Mouse (Mus musculus) bone marrow macrophage, adult 2 months (primary cell): ENCODE measurements around the gene Ahcyl2. TPM values are rescaled to one million over a fixed set of nuclear protein-coding genes. Genes with fewer than 3 reads are reported as not detected.

Experiments used
- H3K27ac ChIP-seq: 2 replicates; pipeline ENCODE4 v1.5.1; 2012; ENCODE audit warnings: low read depth, low read length; ENCODE audit not compliant: insufficient read depth
- H3K4me1 ChIP-seq: 2 replicates; pipeline ENCODE4 v1.6.1; 2012; ENCODE audit warnings: low read length; ENCODE audit not compliant: control insufficient read depth, insufficient read depth
- H3K4me3 ChIP-seq: 2 replicates; pipeline ENCODE4 v1.5.1; 2012; ENCODE audit warnings: mild to moderate bottlenecking, low read length, moderate library complexity; ENCODE audit not compliant: insufficient read depth
- CTCF ChIP-seq: IDR thresholded peaks from 2 replicates; pipeline ENCODE4 v1.5.1; 2012; ENCODE audit warnings: low read depth, mild to moderate bottlenecking, low read length, moderate library complexity
- POLR2A ChIP-seq: IDR thresholded peaks from 2 replicates; pipeline ENCODE4 v1.6.1; 2012; ENCODE audit warnings: mild to moderate bottlenecking, low read depth, low read length, borderline replicate concordance
- polyA plus RNA-seq: library from polyadenylated mRNA; stranded (reverse); fragments of >200 nt; gene quantifications from 2 replicates; pipeline ENCODE4 v1.2.4, GENCODE M21; 2012; ENCODE audit not compliant: missing spikeins, insufficient read depth, insufficient read length

Ahcyl2 gene
- polyA plus RNA-seq, 1 experiment: 37.8 TPM

GRCm38 (mm10) chr6:29770672-29771321 is 3.0 kb downstream of the Ahcyl2 start:
- H3K4me3 ChIP-seq: no peak overlapping the region
- TF ChIP-seq POLR2A: no peak
- peaks cover 29% of the 10 kb centered on the region for H3K4me1 ChIP-seq
- H3K27ac ChIP-seq: no peak overlapping the region

DNA sequence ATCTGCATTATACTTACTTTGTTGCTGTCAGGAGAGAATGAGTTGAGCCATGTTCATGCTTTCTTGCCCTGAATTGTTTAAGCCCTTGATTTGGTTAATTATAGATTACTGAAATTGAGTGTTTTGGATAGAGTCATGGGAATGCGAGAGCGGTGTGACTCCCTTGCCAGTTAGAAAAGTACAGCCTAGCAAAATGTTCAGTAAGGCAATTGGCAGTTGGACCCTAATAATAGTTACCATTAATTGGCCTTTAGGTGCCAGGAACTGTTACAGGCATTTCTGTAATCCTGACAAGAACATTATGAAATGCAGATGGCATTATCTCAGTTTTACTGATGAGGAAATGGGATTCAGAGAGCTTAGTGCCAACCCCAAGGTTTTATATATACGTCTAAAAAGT is 4.4 kb downstream of the Ahcyl2 start:
- H3K4me1 ChIP-seq: peaks cover 27% of the 10 kb centered on the region
- TF ChIP-seq CTCF: no peak
- no peak for TF ChIP-seq POLR2A
- no peak overlapping the region for H3K27ac ChIP-seq
- H3K4me3 ChIP-seq: no peak overlapping the region

DNA sequence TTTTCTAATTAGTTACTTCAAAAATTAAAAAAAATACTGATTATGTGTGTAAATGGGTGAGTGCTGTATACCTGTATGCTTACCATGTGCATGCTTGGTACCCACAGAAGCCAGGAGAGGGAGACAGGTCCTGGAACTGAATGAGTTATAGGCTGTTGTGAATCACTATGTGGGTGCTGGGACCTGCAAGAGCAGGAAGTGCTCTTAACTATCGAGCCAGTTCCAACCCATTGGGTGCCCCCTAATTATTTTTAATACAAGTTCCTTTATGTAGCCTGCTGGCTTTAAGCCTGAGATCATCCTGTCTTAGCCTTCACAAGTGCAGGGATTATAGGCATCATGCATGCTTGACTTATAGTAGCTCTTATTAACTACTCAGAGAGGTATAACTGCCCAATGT is 6.3 kb downstream of the Ahcyl2 start:
- TF ChIP-seq POLR2A (no peak), CTCF (no peak)
- peaks cover 27% of the 10 kb centered on the region for H3K4me1 ChIP-seq
- H3K4me3 ChIP-seq: no peak overlapping the region
- H3K27ac ChIP-seq: no peak overlapping the region

- peaks cover 24% of the 10 kb centered on the region for H3K4me1 ChIP-seq
- TF ChIP-seq POLR2A (no peak), CTCF (no peak)
Measured at GRCm38 (mm10) chr6:29775609-29776008, 7.8 kb downstream of the Ahcyl2 start.

DNA sequence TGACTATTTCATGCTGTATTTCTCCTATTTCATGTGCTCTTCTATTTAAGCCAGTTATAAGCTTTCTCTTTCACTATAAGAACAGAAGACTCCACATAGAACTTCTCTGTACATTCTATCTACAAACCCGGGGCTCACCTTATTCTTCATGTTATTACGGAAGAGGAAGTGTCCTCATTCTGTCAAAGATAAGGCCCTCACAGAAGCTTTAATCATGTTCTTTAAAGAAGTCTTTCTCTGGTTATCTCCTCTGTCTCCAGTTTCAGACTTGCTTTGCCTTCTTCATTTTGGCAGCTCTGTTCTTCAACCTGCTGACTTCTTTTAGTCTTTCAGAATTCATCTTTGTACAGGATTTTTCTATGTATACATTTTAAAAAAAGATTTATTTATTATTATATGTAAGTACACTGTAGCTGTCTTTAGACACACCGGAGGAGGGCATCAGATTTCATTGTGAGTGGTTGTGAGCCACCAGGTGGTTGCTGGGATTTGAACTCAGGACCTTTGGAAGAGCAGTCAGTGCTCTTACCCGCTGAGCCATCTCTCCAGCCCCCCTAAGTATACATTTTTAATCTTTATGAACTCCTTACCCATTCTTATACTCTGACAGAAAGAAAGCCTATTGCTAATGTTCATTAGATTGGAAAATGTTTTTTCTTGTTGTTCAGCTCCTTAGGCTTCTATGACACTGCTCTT is 8.9 kb downstream of the Ahcyl2 start:
- TF ChIP-seq POLR2A (no peak), CTCF (no peak)
- Histone ChIP-seq H3K4me1 (peaks cover 17% of the 10 kb centered on the region), H3K4me3 (no peak overlapping the region), H3K27ac (no peak overlapping the region)

More at GRCm38 (mm10) chr6:29775609-29776008, 7.8 kb downstream of the Ahcyl2 start:
- H3K4me3 ChIP-seq: no peak overlapping the region
- H3K27ac ChIP-seq: no peak overlapping the region

- Histone ChIP-seq H3K4me1 (peaks cover 13% of the 10 kb centered on the region), H3K27ac (no peak overlapping the region), H3K4me3 (no peak overlapping the region)
- TF ChIP-seq CTCF (no peak), POLR2A (no peak)
Measured at GRCm38 (mm10) chr6:29777238-29777555, 9.4 kb downstream of the Ahcyl2 start.

DNA sequence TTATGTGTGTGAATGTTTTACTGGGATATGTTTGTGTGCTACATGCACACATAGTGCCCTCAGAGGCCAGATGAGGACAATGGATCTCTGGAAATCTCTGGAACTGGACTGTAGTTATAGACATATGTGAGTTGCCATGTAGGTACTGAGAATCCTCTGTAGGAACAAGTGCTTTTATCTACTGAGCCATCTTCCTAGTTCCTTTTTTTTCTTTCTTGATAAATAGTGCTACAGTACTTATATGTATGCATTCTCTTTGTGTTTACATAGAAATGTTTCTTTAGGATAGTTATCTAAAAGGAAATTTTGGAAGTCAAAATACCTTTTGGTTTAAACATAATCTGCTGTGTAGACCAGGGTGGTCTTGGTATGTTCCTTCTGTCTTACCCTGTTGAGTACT is 12.3 kb downstream of the Ahcyl2 start:
- Histone ChIP-seq H3K4me3 (no peak overlapping the region), H3K4me1 (peaks cover 7% of the 10 kb centered on the region), H3K27ac (no peak overlapping the region)
- TF ChIP-seq POLR2A (no peak), CTCF (no peak)

DNA sequence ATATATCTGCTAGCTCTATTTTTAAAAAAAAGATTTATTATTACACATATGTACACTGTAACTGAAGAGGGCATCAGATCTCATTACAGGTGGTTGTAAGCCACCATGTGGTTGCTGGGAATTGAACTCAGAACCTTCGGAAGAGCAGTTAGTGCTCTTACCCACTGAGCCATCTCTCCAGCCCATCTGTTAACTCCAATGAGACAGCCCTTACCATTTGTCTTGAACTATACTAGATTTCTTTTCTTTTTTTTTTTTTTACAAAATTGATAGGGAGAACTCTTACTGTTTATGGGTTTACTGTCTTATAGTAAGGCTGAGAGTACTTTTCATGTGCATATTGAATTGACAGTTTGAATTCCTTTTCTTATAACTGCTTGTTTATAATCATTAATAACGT is 12.8 kb downstream of the Ahcyl2 start:
- Histone ChIP-seq H3K4me3 (no peak overlapping the region), H3K4me1 (peaks cover 9% of the 10 kb centered on the region), H3K27ac (no peak overlapping the region)
- TF ChIP-seq POLR2A (no peak), CTCF (no peak)

DNA sequence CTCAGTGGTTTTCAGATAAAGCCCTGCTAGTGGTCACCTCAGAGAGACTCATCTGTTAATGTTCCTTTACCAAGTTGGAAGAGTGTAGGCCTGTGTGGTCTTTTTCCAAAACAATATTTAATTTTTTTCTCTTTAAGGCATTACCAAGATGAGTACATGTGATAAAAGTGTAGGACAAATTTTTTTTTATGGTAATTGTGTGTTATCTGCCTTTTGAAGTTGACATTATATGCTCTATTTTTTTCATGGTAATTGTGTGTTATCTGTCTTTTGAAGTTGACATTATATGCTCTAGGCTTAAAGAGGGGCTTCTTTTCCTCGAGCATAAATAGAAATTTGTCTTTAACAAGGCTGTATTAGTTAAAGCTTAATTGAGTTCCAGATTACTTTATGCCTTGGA is 14.4 kb downstream of the Ahcyl2 start:
- TF ChIP-seq CTCF: no peak
- no peak for TF ChIP-seq POLR2A
- Histone ChIP-seq H3K4me1 (peaks cover 13% of the 10 kb centered on the region), H3K27ac (no peak overlapping the region), H3K4me3 (no peak overlapping the region)

DNA sequence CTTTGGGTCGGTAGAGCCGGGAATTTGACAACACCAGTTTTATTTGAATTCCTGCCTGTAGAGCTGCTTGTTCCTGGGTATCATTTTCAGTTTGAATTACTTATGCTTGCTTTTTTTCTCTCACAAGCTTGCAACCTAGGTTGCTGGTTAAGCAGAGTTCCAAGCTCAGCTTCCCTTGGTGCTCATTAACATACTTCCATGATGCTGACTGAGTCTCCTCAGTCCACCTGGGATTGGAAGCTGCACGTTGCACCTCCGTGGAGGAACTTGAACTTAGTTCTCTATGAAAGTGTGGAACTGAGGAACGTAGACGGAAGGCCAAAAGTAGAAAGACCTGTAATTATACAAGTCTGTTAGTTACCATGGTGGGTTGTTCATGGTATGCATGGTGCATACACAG is 16.1 kb downstream of the Ahcyl2 start:
- Histone ChIP-seq H3K27ac (no peak overlapping the region), H3K4me3 (no peak overlapping the region), H3K4me1 (peaks cover 13% of the 10 kb centered on the region)
- TF ChIP-seq CTCF: no peak
